Mouse (Mus musculus) embryonic fibroblast, embryonic 13.5 days (primary cell): ENCODE results near the gene Lime1.

Experiments used
- CTCF ChIP-seq: IDR thresholded peaks from 2 replicates; pipeline ENCODE4 v1.5.1; 2011; ENCODE audit warnings: mild to moderate bottlenecking, control low read depth, low read length, moderate library complexity, borderline replicate concordance; ENCODE audit not compliant: insufficient read depth
- POLR2A ChIP-seq: IDR thresholded peaks from 2 replicates; pipeline ENCODE4 v1.6.1; 2011; ENCODE audit warnings: low read depth, mild to moderate bottlenecking, control low read depth, low read length, moderate library complexity

DNA sequence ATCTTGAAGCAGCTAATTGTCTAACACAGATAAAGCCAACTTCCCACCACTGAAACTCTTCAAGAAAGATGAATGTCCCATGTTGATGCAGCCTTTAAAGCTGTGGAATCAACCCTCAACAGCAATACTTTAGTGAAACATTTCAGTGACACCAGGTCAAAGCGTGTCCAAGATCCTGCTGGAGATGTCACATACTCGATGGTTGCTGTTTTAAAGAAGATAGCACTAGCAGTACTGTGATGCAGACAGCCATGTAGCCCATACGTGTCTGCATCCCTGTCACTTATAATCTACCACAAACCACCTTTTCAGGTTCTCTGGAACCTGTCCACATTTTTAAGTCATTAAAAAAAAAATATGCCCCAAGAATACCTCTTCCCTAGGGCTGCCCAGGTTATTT is 23.8 kb downstream of the Lime1 start:
- no peak for TF ChIP-seq POLR2A
- no peak for TF ChIP-seq CTCF
